Mouse (Mus musculus) adrenal gland, postnatal 25 days (tissue): ENCODE measurements around the gene Sumo3. TPM values are rescaled to one million over a fixed set of nuclear protein-coding genes. Genes with fewer than 3 reads are reported as not detected.

ENCODE experiments used
- DNase-seq: peaks from one replicate; pipeline ENCODE4 v3.0.0; 2021; ENCODE audit warnings: mixed read lengths
- total RNA-seq: library from RNA; stranded (reverse); gene quantifications from 2 replicates; pipeline ENCODE4 v1.2.3, GENCODE M21; 2021

The Sumo3 gene
- total RNA-seq, 1 experiment from 2014 or later, result 117 TPM

- DNase-seq, result no peak
Observed at GRCm38 (mm10) chr10:77589117-77589516, 16.8 kb upstream of the Sumo3 start.

GRCm38 (mm10) chr10:77589749-77590148, 16.1 kb upstream of the Sumo3 start:
- DNase-seq, result no peak

DNA sequence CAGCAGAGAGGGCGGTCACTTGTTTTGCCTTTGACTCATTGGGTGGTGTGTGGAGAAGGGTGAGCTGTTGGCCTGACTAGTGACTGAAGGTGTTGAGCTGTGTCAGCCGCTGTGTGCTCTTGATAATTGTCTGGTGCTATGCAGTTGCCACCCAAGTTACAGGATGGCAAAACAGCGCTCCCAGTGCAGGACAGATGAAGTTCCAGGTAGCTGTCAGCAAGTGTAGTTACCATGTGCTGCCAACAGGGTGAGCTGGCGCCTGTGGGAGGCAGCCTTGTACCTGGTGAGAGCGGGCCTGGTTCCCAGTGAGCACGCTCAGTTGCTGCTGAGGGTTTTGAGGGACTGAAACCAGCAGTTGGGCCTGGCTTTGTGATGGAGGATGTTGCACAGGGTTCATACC, 15.1 kb upstream of the Sumo3 start:
- peak; percentile 50 for DNase-seq

DNA sequence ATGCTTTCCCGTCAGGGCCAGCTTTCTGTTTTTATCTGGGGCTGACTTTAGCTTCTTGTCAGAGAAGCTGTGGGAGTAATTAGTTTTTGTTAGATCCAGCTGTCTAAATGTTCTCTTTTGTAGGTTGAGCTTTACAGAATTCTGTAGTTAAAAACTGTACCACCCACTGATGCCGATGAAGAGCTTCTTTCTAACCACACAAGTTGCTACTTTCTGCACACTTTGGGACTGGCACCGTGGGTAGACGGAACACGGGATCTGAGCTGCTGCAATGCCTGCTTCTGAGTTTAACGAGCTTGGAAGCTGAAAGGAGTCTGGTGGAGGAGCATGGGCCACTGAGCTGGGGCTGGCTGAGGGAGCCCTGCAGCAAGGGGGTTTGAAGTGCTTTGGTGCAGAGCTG, 14.4 kb upstream of the Sumo3 start:
- DNase-seq, result no peak

DNA sequence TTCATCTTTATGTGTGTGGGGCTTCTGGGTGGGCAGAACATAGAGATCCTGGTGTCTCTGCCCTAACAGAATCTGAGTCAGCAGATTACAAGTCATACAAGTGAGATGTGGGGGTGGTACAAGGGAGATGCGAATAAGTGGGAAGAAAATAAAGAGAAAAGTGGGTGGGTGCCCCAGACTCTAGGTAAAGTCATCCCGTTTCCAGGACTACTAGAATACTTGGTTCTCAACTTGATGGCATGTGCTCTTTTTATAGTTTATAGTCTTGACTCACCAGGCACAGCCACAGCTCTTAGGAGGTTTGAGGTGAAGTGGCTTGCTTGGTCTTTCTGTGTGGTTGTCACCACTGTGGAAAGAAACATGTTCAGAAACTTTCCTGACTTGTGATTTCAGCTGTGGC, 9.8 kb upstream of the Sumo3 start:
- no peak for DNase-seq

- no peak for DNase-seq
Observed at GRCm38 (mm10) chr10:77603021-77603420, 2.9 kb upstream of the Sumo3 start.

DNA sequence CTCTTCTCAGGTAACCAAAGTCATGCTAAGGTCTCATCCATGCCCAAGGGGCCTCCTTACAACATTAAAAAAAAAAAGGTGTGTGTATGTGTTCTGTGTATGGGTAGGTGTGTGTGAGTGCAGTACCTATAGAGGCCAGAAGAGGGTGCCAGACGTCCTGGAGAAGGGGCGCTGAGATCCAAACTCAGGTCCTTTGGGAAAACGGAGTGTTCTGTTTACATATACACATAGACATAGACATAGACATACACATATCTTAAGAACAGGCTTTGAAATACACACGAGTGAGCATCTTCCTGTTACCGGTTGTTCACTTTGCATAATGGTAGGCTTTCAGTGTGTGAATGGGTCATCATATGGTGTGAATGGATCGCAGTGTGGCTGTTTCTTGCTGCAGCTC, 1.8 kb upstream of the Sumo3 start:
- no peak for DNase-seq

DNA sequence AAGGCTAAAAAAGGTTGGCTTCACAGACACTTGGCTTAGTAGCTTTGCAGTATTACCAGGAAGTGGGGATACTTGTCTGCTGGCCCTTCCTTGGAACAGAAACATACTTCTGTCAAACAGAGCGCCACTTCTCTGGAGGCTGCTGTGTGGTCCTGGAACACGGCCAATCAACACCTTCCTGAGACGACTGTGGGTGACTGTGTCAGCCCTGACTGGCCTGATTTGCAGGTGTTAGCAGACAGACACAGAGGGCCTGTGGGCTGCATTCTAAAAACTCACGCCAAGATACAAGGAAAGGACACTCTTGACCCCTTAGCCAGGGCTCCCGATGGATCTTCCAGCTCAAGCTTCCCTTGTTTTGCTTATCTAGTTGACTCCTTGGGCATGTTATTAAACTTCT, 939 bp upstream of the Sumo3 start:
- DNase-seq, result no peak

GRCm38 (mm10) chr10:77605368-77605767, 529 bp upstream of the Sumo3 start:
- DNase-seq, result no peak

GRCm38 (mm10) chr10:77606855-77607254, 958 bp downstream of the Sumo3 start:
- no peak for DNase-seq

DNA sequence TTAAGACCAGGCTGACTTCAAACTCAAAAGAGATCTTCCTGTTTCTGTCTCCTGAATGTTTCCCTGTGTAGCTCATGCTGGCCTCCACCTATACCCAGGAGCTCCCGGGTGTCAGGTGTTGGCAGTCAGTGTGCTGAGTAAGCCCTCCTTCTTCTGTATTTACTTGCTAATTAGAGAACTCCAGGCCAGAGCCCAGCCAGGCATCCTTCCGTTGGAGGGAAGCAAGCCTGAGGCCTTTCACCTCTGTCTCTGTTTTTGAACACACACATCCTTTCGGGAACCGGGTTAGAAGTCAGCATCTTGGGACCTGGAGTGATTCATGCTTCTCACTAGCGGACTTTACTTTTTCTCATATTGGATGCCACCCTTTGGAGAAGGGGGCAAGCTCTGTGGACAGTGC, 1.5 kb downstream of the Sumo3 start:
- DNase-seq, result no peak

- no peak for DNase-seq
Observed at GRCm38 (mm10) chr10:77608589-77608988, 2.7 kb downstream of the Sumo3 start.

- DNase-seq, result no peak
Observed at GRCm38 (mm10) chr10:77610221-77610961, 4.5 kb downstream of the Sumo3 start.

DNA sequence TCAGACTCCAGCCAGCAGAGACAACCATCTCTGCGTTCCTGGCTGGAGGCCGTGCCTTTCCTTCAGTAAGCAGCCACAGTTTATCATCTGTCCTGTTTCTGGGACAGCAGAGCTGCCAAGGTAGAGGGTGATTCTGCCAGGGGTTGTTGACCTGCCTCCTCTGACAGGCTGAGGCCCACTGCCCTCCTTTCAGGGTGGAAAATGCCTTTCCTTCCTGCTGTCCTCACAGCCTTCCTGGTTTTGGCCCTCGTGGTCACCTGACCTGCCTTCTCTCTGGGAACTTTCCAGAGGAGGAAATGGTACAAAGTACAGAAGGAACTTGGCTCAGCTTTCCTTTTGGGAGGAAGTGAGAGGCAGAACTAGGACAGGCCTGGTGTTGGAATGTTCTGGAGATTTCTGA, 7.5 kb downstream of the Sumo3 start:
- peak; percentile 28 for DNase-seq

DNA sequence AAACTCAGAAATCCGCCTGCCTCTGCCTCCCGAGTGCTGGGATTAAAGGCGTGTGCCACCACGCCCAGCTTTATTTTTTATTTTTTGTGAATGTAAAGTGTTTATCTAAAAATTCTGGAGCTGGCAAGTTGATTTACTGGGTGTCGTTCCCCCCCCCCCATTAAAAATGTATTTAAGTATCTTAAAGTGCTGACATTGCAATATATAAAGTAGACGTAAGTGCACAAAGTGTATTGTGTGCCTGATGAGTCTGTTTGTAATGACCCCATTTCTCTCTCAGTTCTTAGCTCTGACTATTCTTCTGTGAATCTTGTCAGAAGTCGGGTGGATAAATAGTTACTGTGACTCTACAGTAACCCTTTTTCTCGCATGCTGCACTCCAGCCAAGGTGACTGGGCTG, 9.8 kb downstream of the Sumo3 start:
- DNase-seq, result no peak

DNA sequence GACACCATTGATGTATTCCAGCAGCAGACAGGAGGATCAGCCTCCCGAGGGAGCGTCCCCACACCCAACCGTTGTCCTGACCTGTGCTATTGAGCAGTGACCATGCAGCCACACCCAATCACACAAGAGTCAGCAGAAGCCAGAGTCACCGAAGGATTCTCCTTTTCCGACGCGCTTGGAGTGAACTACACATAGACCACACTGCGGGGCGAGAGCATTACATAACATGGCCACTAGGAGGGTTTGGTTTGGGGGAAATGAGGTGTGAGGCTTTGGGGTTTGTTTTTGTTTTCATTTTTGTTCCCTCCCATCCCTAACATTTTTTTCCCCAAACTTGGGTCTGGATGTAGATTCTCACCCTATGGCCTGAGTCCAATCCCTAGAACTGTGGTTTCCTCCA, 10.3 kb downstream of the Sumo3 start:
- DNase-seq, result no peak

DNA sequence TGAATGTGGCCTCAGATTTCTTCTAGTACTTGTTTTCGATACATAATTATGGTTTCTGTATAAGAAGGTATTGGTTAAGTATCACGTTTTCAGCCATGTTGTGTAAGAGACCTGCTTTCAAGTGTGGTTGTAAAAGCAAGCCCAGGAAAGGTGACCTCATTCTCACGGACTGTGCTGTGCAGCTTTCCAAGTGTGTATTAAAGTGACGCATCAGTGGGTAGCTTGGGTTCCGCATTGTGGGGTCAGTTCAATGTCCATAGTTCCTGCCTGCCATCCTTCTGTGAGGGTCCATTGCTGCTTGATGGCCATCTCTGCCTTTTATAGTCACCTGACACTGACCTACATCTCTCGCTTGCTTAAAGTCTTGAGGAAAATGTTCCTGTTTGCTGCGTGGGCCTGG, 11.0 kb downstream of the Sumo3 start:
- DNase-seq, result no peak

GRCm38 (mm10) chr10:77621546-77621945, 15.6 kb downstream of the Sumo3 start:
- no peak for DNase-seq

- DNase-seq, result peak; percentile 96
Observed at GRCm38 (mm10) chr10:77622055-77622988, 16.4 kb downstream of the Sumo3 start, which contains the start of gene Ube2g2. TSS of gene Ube2g2 (plus strand) at chr10:77622275.

DNA sequence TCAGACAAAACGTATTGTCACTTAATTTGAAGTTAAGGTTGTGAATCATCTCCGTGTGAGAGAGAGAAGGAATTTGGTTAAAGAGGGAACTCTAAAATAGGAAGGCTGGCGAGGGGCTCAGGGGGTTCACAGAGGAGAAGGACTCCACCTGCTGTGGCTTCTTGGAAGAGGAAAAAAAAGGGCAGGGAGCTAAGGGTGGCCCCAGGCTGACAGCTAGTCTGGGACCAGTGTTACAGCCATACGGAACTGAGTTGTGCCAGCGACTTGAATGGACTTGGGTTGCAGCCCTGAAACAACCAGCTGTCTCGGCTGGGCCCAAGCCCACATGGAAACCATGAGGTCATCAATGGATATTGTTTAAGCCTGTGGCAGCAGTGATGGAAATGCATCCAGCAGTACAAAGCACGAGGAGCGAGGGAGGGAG, 17.2 kb downstream of the Sumo3 start:
- no peak for DNase-seq

GRCm38 (mm10) chr10:77623639-77624400, 17.9 kb downstream of the Sumo3 start:
- DNase-seq, result no peak

- no peak for DNase-seq
Observed at GRCm38 (mm10) chr10:77624570-77624995, 18.7 kb downstream of the Sumo3 start.

DNA sequence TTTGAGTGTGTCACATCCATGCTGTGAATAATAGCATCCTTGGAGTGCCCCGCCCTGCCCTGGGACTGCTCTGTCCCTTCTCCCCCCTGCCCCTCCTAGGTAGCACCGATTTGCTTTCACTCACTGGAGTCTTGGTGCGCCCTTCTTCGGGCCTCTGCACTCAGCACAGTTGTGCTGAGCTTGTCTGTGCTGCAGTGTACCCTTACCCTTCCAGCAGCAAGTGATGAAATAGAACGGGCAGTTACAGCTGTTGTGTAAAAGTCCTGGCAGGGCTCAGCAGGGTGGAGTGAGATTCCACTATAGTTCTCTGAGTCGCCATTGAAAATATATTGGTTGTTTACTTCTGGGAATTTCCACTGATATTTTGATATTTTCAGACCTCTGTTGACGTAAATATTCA, 20.1 kb downstream of the Sumo3 start:
- DNase-seq, result no peak
